Mouse (Mus musculus): Measurements from ENCODE around the gene Pip5k1b.

GRCm38 (mm10) chr19:24493887-24494286, 61.8 kb downstream of the Pip5k1b start:
- TF ChIP-seq POLR2A (IDR thresholded peaks at IDR 0.05; ENCODE audit: insufficient read length, low read depth) (no peak), POLR2AphosphoS2 (IDR thresholded peaks at IDR 0.05; ENCODE audit: insufficient read length, low read depth) (no peak), TCF12 (IDR thresholded peaks at IDR 0.05; ENCODE audit: insufficient read depth, poor library complexity, severe bottlenecking) (no peak), USF1 (IDR thresholded peaks at IDR 0.05; ENCODE audit: low read depth) (no peak), E2F4 (IDR thresholded peaks at IDR 0.05; ENCODE audit: insufficient read depth) (no peak), MAX (IDR thresholded peaks at IDR 0.05; ENCODE audit: low read depth) (no peak)

All from myocyte (in vitro differentiated cells).